Mouse (Mus musculus): ENCODE measurements around the gene Rab1b.

GRCm38 (mm10) chr19:5067040-5067799 lies 39.7 kb downstream of the Rab1b start:
- TF ChIP-seq POLR2A (IDR thresholded peaks at IDR 0.05; ENCODE audit: low read depth, low read length) (no peak), CTCF (conservative IDR thresholded peaks at IDR 0.05; ENCODE audit: insufficient read depth, insufficient read length, low read depth, low read length) (no peak)

Measured in kidney, adult 2 months (tissue).